Mouse (Mus musculus): ENCODE measurements at regions not wholly inside any gene's neighbourhood (a gene's known extent, or its start where the extent isn't known, plus 50 kb on each side); places are given as distances from the start of the nearest gene placed in this dataset.

DNA sequence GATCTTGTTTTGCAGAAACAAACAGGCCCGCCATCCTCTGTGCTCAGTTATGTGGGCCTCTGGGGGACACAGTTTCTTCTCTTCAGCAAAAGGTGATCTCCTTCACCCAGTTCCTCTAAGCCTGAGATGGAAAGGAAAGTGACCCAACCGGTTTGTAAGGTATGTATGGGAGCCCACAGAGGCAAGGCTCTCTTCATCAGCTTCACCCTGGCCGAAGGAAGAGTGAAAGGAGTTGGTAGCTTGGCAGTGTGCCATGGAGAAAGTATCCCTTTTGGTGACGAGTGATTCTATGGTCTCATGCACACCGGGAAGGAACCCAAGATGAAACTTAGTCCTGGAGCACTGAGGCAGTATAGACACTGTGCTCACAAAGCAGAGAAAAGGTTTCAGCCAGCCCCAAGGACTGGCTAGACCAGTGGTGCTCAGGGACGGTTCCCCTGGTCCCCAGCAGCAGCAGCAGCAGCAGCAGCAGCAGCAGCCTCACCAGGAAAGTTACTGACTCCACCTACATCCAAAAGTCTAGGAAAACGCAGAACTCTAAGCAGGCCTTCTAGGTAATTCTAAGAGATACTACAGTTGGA is 256.1 kb downstream of the Epha4 start:
- TF ChIP-seq POU5F1 (IDR thresholded peaks at IDR 0.05; ENCODE audit: borderline replicate concordance, low read length) (no peak), CTCF (conservative IDR thresholded peaks at IDR 0.05; ENCODE audit: low read length) (no peak), NANOG (IDR thresholded peaks at IDR 0.05; ENCODE audit: borderline replicate concordance, low read length) (no peak)
